Mouse (Mus musculus) urinary bladder, adult 2 months (tissue): ENCODE measurements at regions not wholly inside any gene's neighbourhood (a gene's known extent, or its start where the extent isn't known, plus 50 kb on each side); places are given as distances from the start of the nearest gene placed in this dataset.

Experiments
- DNase-seq: peaks from one replicate; pipeline ENCODE4 v3.0.0; 2022; ENCODE audit warnings: low spot score

- DNase-seq: no peak
These were observed 158.2 kb downstream of the Sox4 start for GRCm38 (mm10) chr13:28795274-28795673.

DNA sequence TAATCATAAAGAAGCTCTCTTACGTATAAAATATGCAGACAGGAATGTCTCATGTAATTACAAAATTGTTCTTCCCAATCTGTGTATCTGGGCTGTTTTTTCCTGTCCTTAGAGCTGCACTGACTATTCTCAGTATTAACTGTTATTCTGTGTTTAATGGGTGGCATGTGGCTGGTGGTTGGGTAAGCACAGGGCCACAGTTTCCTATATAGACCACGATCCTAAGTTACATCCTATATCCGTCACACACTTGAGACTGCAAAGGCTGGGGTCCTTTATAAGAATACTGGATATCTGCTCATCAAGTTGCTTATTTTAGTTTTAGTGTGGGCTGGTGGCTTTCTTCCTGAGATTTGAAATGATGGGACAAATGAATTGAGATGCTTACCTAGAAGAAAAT is 159.0 kb downstream of the Sox4 start:
- DNase-seq: no peak

DNA sequence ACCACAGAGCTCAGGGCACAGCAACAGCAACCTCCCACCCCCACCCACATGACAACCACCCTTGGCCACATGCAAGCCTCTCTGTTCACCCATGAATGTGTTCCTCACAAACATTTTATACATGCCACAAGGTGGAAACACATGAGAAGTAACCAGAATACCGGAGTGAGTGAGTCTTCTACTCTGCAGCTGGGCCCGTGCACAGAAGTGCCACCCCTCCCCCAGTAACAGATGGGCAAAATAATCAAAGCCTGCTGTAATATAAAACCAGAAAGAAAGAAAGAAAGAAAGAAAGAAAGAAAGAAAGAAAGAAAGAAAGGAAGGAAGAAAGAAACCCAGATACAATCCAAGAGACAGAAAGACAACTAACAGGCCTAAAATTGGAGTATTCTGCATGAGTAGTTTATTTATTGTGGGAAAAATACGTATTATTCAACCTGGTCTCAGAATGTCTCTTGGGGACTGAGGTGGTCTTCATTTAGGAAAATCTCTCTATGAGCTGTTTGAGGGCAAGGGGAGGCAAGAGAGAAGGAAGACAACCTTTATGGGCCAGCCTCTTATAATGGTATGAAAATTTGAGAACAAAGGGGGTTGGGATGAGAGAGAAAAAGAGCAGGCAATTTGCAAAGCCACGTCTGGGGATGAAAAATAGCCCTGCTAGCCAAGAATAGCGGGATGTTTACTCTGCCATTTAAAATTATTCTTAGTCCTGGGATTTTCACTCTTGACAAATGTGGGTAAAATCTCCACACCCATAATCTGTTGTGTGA is 160.2 kb downstream of the Sox4 start:
- DNase-seq: no peak

- DNase-seq: no peak
These were observed 160.9 kb downstream of the Sox4 start for GRCm38 (mm10) chr13:28792461-28793165.

DNA sequence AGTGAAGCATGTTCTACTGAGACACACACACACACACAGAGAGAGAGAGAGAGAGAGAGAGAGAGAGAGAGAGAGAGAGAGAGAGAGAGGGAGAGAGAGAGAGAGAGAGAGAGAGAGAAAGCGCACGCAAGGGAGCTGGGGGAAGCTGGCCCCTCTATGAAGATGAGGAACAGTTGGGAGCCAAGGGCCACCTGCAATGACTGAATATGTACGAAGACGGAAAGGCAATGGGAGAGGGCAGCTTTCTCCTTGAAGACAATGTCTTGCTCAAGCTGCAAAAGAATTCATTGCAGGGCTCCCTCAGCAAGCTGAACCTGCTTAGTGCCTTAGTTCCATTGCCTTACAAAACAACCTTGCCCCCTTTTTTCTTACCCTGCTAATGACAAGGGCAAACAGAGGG is 163.1 kb downstream of the Sox4 start:
- no peak for DNase-seq

GRCm38 (mm10) chr13:28787331-28787643 is 166.2 kb downstream of the Sox4 start:
- no peak for DNase-seq

DNA sequence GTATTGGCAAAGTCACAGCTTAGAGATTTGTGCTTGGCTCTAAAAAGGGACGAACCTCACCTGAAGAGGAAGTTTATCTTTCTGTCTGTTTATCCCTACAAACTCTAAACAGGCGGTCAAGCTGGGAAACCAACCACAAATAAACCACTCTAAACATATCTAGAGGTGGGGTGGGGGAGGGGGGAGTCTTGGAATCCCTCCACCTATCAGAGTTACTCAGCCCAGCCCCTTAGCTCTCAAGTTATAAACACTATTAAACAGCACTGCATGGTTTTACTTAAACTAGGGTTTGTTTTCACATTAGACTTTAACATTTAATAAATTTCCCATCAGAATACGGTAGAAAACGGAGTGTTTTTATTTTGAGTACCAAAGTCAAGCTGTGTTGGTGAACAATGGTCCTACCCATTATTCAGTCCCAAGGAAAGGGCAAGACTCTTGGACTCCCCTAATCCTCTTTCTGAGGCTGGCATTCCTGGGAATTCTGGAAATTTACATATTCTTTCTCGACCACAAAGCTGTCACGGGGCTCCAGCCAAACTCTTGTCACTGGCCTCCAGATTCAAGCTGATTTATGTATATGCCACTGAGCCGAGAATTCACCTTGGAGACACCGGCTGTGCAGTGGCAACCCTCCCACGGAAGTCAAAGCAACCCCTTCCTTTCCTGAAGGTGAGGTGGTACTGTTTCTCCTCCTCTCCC is 166.7 kb downstream of the Sox4 start:
- no peak for DNase-seq

DNA sequence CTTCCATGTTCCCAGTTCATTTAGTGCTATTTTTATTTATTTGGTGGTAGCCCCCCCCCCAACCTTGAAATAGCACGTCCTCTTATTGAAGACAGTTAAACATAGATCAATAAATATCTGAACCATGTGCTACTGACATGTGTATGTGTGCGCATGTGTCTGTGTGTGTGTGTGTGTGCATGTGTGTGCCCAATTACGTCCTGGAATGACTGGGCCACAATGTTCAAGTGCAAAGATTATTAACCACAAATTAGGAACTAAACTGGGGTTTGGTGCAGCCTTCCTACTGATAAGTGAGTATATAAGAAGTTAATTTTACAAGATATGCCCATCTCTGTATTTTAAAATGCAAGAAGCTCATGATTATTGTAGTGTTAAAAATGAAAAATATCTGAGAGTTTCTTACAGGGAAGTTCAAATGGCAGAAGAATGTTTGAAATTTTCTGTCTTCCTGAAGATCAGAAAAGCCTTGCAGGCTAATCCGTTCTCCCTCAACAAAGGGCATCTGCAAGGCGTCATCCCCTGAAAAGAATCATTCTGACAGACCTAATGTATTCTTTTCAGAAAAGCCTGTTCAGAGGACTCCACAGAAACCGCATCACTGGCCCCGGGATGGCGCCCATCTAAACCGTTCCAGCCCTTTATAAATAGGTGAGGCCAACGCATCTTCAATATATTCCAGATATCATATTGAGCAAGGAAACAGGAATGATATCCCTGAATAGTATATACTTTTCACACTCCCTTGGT is 170.8 kb downstream of the Sox4 start:
- DNase-seq: no peak

- DNase-seq: no peak
These were observed 171.4 kb downstream of the Sox4 start for GRCm38 (mm10) chr13:28782081-28782480.

DNA sequence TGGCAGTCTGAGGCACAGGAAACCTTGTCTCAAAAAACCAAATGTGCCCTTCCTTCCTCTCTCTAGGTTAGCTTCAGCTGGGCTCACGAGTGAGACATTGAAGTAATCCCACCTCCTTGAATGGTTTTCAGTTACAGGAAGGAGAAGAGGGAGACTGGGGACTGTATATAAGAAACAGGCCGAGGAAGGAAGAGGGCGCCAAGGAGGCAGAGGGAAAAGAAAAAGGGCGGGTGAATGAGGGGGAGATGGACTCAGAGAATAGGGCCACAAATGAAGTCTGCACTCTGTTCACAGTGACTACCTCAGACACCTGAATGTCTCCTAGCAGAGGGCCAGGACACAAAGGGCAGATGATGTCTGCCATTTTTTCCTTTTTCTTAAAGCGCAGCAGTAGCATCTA is 171.9 kb downstream of the Sox4 start:
- DNase-seq: no peak

DNA sequence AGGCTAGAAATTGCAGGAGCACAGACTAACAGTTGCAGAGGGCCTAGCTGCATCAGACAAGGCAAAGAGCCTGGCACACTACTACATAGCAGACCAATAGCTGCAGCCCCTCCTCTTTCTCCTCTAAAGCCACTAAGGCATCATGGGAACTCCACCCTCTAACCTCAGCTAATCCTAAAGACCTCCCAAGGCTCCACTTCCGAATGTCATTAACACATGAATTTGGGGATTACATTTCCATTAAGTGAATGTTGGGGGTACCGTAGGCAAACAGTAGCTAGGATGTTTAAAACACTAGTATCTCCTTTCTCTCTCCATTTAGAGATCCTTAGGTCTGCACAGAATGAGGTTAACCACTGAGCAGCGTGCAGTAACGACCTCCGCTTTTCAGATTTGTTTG is 173.1 kb downstream of the Sox4 start:
- no peak for DNase-seq

- no peak for DNase-seq
These were observed 178.2 kb downstream of the Sox4 start for GRCm38 (mm10) chr13:28775142-28775815.

- DNase-seq: no peak
These were observed 178.9 kb downstream of the Sox4 start for GRCm38 (mm10) chr13:28774649-28775048.

DNA sequence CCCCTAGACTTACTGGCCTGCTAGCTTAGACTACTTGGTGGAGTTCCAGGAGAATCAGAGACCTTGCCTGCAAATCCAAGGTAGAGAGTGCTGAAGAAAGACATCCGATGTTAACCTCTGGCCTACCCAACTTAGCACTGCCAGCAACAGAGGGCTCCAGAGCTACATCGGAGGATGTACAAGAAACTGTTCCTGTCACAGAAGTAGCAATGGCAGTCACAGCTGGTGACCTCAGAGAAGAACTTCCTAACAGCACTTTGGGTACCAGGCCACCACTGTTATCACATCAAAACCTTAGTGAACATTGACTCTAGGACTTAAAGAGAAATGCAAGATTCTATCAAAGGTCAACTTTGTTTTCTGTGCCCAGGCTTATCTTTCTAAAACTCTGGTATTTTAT is 180.0 kb downstream of the Sox4 start:
- no peak for DNase-seq

GRCm38 (mm10) chr13:28770531-28770930 is 183.0 kb downstream of the Sox4 start:
- no peak for DNase-seq

GRCm38 (mm10) chr13:28770018-28770417 is 183.5 kb downstream of the Sox4 start:
- no peak for DNase-seq

DNA sequence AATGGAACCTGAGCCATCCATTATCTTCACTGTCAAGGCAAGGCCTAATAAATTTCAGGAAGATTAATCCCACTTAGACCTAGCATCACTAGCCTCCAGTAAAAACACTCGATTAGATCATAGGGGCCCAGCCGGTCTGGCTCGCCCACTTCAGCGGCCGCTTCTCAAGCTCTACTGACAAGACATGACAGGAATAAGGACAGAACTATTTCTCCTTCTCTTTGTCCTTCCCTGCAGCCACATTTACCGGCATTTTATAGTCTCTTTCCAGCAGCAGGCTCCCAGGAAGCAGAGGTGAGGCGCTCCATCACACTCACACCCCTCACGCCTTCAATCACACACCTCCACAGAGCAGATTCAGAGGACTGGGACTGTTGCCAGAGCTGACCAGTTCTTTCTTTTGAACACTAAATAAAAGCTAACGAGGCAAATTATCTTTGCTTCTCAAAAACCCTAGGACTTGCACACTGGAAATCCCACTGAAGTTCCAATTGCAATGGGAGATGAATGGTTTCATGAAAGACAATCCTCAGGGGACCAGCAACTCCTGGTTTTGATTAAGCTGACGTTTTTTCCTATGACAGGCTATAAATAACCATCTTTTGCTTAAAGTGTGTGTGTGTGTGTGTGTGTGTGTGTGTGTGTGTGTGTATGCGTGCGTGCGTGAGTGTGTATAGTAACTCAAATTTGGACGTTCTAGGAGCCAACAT is 184.6 kb downstream of the Sox4 start:
- no peak for DNase-seq

- no peak for DNase-seq
These were observed 191.0 kb downstream of the Sox4 start for GRCm38 (mm10) chr13:28762555-28762954.

DNA sequence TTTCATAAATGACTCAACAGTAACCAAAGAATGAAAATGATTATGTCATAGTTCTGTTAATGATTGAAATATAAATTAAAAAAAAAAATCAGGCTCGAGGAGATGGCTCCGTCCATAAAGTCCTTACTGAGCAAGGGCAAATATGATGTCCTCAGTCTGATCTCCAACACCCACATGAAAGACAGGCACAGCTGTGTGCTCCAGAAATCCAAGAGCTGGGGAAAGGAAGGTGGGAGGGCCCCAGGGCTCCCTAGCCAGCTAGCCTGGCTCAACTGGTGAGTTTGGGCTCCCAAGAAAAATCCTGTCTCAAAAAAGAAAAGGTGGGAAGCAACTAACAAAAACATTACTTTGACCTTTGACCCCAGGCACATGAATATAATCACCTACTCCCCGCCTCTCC is 194.5 kb downstream of the Sox4 start:
- DNase-seq: no peak

DNA sequence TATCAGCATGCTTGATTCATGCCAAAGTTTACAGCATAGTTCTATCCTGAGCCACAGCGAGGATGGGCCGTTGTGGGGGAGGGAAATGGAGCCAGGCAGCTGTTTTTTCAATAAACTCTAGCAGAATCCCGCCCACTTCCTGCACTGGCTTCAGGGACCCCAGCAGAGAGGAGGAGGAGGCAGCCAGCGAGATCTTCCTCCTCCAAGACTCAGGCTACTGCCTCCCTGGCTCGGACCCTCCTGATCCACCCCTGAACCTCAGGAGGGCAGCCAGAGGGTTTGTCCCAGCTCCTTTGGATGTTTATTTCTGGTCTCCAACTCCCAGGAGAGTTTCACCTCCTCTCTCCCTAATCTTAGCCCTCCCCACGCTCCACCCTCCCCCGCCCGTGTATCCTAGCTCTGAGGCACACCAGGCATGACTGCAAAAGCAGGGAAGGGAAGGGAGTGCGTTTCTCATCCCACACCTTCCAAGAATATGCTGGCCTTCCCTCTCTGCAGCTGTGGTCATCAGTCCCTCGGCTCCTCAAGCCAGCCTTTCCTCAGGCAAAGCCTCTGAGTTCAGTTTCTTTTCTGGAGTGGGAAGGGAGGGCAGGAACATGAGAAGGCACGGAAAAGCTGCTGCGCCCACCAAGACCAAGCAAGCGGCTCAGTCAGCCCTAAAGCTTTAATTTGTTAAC is 195.5 kb downstream of the Sox4 start:
- DNase-seq: peak; percentile 32
